Mouse (Mus musculus) heart, embryonic 10.5 days (tissue): ENCODE measurements around the gene Faah. TPM values are rescaled to one million over a fixed set of nuclear protein-coding genes. Genes with fewer than 3 reads are reported as not detected.

Experiments used
- DNase-seq: peaks from one replicate; pipeline ENCODE4 v3.0.0-alpha.2; 2017; ENCODE audit warnings: low spot score
- H3K27ac ChIP-seq: fragments of 300-500 bp; sonication (generic); 2 replicates; pipeline ENCODE4 v1.5.1; 2016; ENCODE audit warnings: mild to moderate bottlenecking
- H3K27me3 ChIP-seq: fragments of 300-500 bp; sonication (generic); 2 replicates; pipeline ENCODE4 v1.6.1; 2016; ENCODE audit warnings: mild to moderate bottlenecking; ENCODE audit not compliant: poor library complexity, insufficient read depth, severe bottlenecking
- H3K36me3 ChIP-seq: fragments of 300-500 bp; sonication (generic); 2 replicates; pipeline ENCODE4 v1.6.1; 2016; ENCODE audit warnings: mild to moderate bottlenecking, moderate library complexity
- H3K4me1 ChIP-seq: fragments of 300-500 bp; sonication (generic); 2 replicates; pipeline ENCODE4 v1.6.1; 2016; ENCODE audit warnings: mild to moderate bottlenecking
- H3K4me3 ChIP-seq: fragments of 300-500 bp; sonication (generic); 2 replicates; pipeline ENCODE4 v1.5.1; 2016; ENCODE audit warnings: mild to moderate bottlenecking, moderate library complexity
- H3K9me3 ChIP-seq: fragments of 300-500 bp; sonication (generic); 2 replicates; pipeline ENCODE4 v1.6.1; 2016; ENCODE audit warnings: mild to moderate bottlenecking, moderate library complexity
- WGBS: fragments of 180-500 bp; shearing (Covaris S2); methylation state at CpG from one replicate; pipeline ENCODE4 v1.1.7; 2016; 5-methylcytosine and 5-hydroxymethylcytosine counted together
- polyA plus RNA-seq: library from polyadenylated mRNA; unstranded; fragments of >200 nt; fragmentation: Nextera tagmentation; extraction: Ambion mirVana; gene quantifications from 2 replicates; pipeline ENCODE4 v1.2.1, GENCODE M21; 2016

Faah gene
- 1.3 and 1.7 TPM in 2 replicates for polyA plus RNA-seq

- Histone ChIP-seq H3K36me3 (no peaks in the 10 kb centered on the region), H3K27ac (peak within 1 kb of the TSS; percentile 77), H3K27me3 (peaks cover 78% of the 10 kb centered on the region), H3K4me3 (peak within 1 kb of the TSS; percentile 75), H3K4me1 (peaks cover 10% of the 10 kb centered on the region), H3K9me3 (no peaks in the 10 kb centered on the region)
- WGBS: 8% methylated on average over 18 of the region's 18 CpGs
- DNase-seq: no peak
These were observed at the start of gene Faah for GRCm38 (mm10) chr4:116017902-116018746. Gene Faah (minus strand): TSS chr4:116017926.

DNA sequence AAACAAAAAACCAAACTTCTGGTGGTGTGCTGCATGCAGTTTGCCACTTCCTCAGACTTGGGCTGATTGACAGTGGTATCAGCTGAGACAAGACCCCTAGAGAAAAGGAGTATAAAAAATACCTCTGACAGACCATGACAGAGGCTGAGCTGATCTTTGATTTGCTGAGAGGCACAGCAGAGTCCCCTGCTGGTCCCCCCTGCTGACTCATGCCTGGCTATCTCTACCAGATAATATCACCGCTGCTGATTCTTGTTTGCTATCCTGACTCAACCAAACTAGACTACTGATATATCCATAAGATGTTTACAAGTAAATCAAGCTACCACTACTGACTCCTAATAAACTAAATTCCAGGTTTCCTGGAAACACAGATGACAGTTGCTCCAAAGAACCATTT lies 46.1 kb upstream of the Faah start:
- WGBS: 6% methylated on average over 1 of the region's 1 CpGs
- Histone ChIP-seq H3K27me3 (no peaks in the 10 kb centered on the region), H3K4me1 (no peaks in the 10 kb centered on the region), H3K4me3 (no peak overlapping the region), H3K27ac (no peak overlapping the region), H3K36me3 (peaks cover 34% of the 10 kb centered on the region), H3K9me3 (no peaks in the 10 kb centered on the region)
- DNase-seq: no peak

- 72% methylated on average over 5 of the region's 5 CpGs for WGBS
- Histone ChIP-seq H3K4me3 (no peak overlapping the region), H3K4me1 (no peaks in the 10 kb centered on the region), H3K36me3 (no peaks in the 10 kb centered on the region), H3K27ac (no peak overlapping the region), H3K9me3 (no peaks in the 10 kb centered on the region), H3K27me3 (no peaks in the 10 kb centered on the region)
- no peak for DNase-seq
These were observed 41.4 kb upstream of the Faah start for GRCm38 (mm10) chr4:116059012-116059726.

- 0% methylated on average over 1 of the region's 1 CpGs for WGBS
- H3K36me3 ChIP-seq: no peaks in the 10 kb centered on the region
- H3K4me1 ChIP-seq: peaks cover 10% of the 10 kb centered on the region
- no peaks in the 10 kb centered on the region for H3K9me3 ChIP-seq
- no peaks in the 10 kb centered on the region for H3K27me3 ChIP-seq
- no peak for DNase-seq
- no peak overlapping the region for H3K4me3 ChIP-seq
- no peak overlapping the region for H3K27ac ChIP-seq
These were observed 39.8 kb upstream of the Faah start for GRCm38 (mm10) chr4:116057559-116057958.

DNA sequence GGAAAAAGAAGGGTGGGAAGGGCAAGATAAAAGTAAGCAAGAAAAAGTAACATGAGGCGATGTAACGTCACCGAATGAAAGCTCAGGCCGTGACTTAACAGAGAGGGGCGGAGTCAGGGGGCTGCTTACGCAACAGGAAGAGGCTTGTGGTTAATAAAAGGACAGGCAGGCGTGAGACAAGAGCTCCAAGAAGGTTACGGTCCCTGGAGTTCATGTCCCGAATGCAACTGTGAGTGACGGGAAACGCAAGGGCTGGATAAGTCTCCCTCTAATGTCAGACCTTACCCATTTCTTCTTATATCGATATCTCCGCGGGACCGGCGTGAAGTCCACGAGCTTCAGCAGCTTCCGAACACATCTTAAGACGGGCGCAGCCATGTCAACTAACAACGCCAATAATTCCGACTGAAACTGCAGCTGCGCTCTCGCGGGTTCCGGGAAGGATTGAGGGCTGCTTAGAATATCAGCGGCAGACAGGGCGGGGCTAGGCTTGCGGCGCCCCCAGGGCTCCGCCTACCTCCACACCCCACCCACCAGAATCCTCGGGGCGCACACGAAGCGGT lies 35.8 kb upstream of the Faah start, which contains the start of gene Nsun4:
Gene Nsun4 (minus strand): TSS at position 478 of the 563 bp plus-strand sequence.
- Histone ChIP-seq H3K4me1 (peaks cover 14% of the 10 kb centered on the region), H3K4me3 (peak within 1 kb of the TSS; percentile 72), H3K9me3 (no peaks in the 10 kb centered on the region), H3K27ac (peak within 1 kb of the TSS; percentile 90), H3K36me3 (peaks cover 3% of the 10 kb centered on the region; the same call in 1 of the 2 replicates), H3K27me3 (no peaks in the 10 kb centered on the region)
- WGBS: under 1% methylated on average over 35 of the region's 35 CpGs
- DNase-seq: peak; percentile 97

DNA sequence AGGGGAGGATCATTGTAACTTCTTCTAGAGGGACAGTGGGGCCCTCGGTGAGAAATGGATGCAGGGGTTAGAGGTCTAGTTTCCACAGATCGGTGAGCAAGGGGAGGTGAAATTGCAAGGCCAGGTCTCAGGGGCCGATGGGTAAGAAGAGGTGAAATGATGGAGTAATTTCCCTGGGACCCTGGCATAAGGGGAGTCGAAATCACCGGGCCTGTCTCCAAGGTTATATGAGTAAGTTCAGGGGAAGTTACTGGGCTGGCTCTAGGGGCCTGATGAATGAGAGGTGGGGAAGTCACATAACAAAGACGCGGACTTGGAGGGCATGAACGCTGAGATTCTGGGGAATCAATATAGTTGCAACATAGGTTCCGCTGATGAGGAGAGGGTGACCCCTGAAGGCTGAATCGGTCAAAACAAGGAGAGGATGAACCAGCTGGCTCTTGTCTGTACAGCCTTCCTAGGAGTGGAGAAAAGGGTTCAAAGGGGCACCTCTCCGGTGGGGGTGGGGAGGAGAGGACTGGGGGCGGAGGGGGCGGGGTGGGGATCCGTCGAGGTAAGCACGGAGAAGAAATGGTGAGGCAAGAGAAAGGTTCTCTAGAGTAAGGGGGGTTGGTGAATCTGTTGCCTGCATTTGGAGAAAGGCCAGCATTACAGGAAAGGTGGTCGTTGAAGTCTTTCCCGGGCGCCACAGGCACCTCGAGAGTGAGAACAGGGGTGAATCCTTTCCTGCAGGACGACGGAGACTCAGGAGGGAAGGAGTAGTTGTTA lies 35.0 kb upstream of the Faah start:
- Histone ChIP-seq H3K9me3 (no peaks in the 10 kb centered on the region), H3K4me1 (peaks cover 14% of the 10 kb centered on the region), H3K27ac (peak overlapping the region; percentile 90), H3K36me3 (peaks cover 9% of the 10 kb centered on the region), H3K27me3 (no peaks in the 10 kb centered on the region), H3K4me3 (peak overlapping the region; percentile 72)
- 9% methylated on average over 22 of the region's 22 CpGs for WGBS
- DNase-seq: peak; percentile 81

DNA sequence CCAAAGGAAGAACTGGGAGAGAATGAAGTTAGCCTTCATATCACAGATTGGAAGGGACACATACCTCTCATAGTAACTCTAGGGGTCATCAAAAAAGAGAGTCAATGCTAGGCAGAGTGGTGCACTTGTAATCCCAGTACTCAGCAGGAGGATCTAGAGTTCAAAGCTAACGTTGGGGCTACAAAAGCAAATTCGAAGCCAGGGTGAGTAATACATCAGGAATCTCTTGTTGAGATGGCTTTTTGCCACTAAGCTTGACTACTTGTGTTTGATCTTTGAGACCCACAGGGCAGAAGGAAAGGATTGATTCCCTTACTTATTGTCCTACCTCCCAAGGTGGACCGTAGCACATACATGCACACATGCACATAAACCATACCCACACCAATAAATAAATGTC lies 31.5 kb upstream of the Faah start:
- Histone ChIP-seq H3K9me3 (no peaks in the 10 kb centered on the region), H3K4me1 (peaks cover 14% of the 10 kb centered on the region), H3K4me3 (no peak overlapping the region), H3K27ac (no peak overlapping the region), H3K27me3 (no peaks in the 10 kb centered on the region), H3K36me3 (peaks cover 19% of the 10 kb centered on the region)
- DNase-seq: no peak
- WGBS: 79% methylated on average over 3 of the region's 3 CpGs

DNA sequence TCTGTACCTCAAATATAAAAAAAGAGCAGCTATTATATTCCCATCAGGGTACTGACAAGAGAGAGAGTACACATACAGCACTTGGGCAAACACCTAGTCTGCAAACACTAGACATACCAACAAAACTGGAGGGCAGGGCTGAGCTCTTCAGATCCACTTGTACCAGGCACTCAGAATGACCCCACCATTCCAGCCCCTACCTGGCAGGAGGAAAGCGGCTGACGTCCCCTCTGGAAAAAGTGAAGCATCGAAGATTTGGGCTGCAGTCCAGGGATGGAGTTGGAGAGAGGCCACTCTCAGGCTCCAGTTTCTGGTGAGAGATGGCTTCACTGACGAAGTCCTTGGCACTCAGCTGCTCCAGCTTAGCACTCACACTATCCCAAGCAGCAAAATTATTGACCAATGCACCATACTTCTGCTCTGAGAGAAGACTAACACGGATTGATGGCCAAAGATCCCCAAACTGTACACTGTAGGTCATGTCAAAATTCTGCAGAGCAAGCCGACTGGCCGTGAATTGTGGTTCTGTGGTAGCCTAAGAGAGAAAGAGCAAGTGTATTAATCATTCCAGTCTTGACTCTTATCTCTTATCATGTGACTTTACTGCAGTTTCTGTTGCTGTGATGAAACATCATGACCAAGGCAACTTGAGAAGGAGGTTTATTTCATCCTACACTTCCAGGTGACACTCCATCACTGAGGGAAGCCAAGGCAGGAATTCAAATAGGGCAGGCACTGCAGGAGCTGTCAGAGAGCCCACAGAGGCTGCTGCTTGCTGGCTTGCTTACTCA lies 30.6 kb upstream of the Faah start:
- Histone ChIP-seq H3K4me3 (no peak overlapping the region), H3K4me1 (peaks cover 11% of the 10 kb centered on the region), H3K36me3 (peaks cover 26% of the 10 kb centered on the region), H3K9me3 (no peaks in the 10 kb centered on the region), H3K27me3 (no peaks in the 10 kb centered on the region), H3K27ac (no peak overlapping the region)
- 79% methylated on average over 7 of the region's 7 CpGs for WGBS
- no peak for DNase-seq

GRCm38 (mm10) chr4:116047681-116048080 lies 30.0 kb upstream of the Faah start:
- Histone ChIP-seq H3K4me3 (no peak overlapping the region), H3K4me1 (peaks cover 5% of the 10 kb centered on the region), H3K27me3 (no peaks in the 10 kb centered on the region), H3K36me3 (peaks cover 31% of the 10 kb centered on the region), H3K27ac (no peak overlapping the region), H3K9me3 (no peaks in the 10 kb centered on the region)
- DNase-seq: no peak
- WGBS: 86% methylated on average over 1 of the region's 1 CpGs

GRCm38 (mm10) chr4:116046604-116047003 lies 28.9 kb upstream of the Faah start:
- H3K36me3 ChIP-seq: peaks cover 40% of the 10 kb centered on the region
- WGBS: 75% methylated on average over 2 of the region's 2 CpGs

GRCm38 (mm10) chr4:116042186-116042585 lies 24.5 kb upstream of the Faah start:
- WGBS: 70% methylated on average over 3 of the region's 3 CpGs
- peaks cover 44% of the 10 kb centered on the region for H3K36me3 ChIP-seq

More at GRCm38 (mm10) chr4:116046604-116047003, 28.9 kb upstream of the Faah start:
- Histone ChIP-seq H3K4me3 (no peak overlapping the region), H3K27me3 (no peaks in the 10 kb centered on the region), H3K9me3 (no peaks in the 10 kb centered on the region), H3K4me1 (no peaks in the 10 kb centered on the region), H3K27ac (no peak overlapping the region)
- DNase-seq: no peak

GRCm38 (mm10) chr4:116040466-116040865 lies 22.7 kb upstream of the Faah start:
- H3K4me1 ChIP-seq: no peaks in the 10 kb centered on the region
- H3K27me3 ChIP-seq: no peaks in the 10 kb centered on the region
- H3K9me3 ChIP-seq: no peaks in the 10 kb centered on the region
- WGBS: 88% methylated on average over 2 of the region's 2 CpGs
- DNase-seq: no peak
- H3K4me3 ChIP-seq: no peak overlapping the region
- peaks cover 52% of the 10 kb centered on the region for H3K36me3 ChIP-seq
- H3K27ac ChIP-seq: no peak overlapping the region

More at GRCm38 (mm10) chr4:116042186-116042585, 24.5 kb upstream of the Faah start:
- Histone ChIP-seq H3K9me3 (no peaks in the 10 kb centered on the region), H3K4me3 (no peak overlapping the region), H3K27ac (no peak overlapping the region), H3K4me1 (no peaks in the 10 kb centered on the region), H3K27me3 (no peaks in the 10 kb centered on the region)
- no peak for DNase-seq
